Mouse (Mus musculus): Measurements from ENCODE around the gene Ncam1. TPM values are rescaled to one million over a fixed set of nuclear protein-coding genes. Genes with fewer than 3 reads are reported as not detected.

Ncam1 gene
- polyA plus RNA-seq, 1 experiment: 1.1 TPM

DNA sequence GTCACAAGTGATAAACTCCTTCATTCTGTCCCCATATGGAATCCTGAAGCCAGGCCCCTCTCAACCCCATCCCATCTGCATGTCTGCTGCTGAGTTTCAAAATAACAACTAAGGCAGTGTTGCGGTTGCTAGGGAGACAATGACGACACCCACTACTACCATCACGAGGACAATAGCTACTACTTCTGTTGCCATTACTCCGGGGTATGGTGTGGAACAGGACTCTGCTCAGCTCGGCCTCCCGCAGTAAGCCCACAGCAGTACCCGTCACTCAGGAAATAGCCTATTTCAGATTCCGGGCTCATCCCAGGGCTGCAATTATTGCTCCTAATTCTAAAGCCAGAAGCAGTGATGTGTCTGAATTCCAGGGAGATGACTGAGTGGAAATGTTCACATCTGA is 70.5 kb downstream of the Ncam1 start:
- DNase-seq: no peak
- no peak overlapping the region for H3K27ac ChIP-seq (ENCODE audit: control insufficient read depth, insufficient read depth, low read length)
- H3K4me3 ChIP-seq (ENCODE audit: control insufficient read depth, insufficient read depth, low read length): no peak overlapping the region
- H3K36me3 ChIP-seq (ENCODE audit: control insufficient read depth, insufficient read depth, low read length): no peaks in the 10 kb centered on the region
- WGBS: 84% methylated on average over 8 of the region's 8 CpGs
- no peaks in the 10 kb centered on the region for H3K4me1 ChIP-seq (replicated peaks; ENCODE audit: control insufficient read depth, insufficient read depth, low read length)
- H3K27me3 ChIP-seq (ENCODE audit: control insufficient read depth, insufficient read depth, low read length): no peaks in the 10 kb centered on the region
- TF ChIP-seq CTCF (IDR thresholded peaks at IDR 0.05; ENCODE audit: borderline replicate concordance, control insufficient read depth, extremely low read depth, insufficient read depth, low read length, poor library complexity) (no peak), POLR2A (IDR thresholded peaks at IDR 0.05; ENCODE audit: control insufficient read depth, extremely low read depth, insufficient read depth, low read length, poor library complexity) (no peak)

DNA sequence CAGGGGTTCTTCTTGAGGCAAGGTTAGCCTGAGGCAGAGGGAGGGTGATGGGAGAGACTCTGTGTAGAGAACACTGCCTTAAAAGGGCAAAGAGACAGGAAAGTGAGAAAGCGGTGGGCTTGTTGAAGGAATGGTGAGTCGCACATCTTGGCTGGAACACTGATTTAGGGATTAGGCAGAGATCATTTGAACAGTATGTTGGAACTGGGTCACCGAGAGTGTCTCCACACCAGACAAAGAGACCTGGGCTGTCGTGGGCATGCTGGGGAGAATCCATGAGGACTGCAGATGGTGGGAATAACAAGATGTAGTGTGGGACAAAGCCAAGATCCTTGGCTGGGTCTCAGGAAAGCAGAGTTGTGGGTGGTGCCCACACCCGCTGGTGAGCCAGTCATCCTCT is 76.0 kb downstream of the Ncam1 start:
- no peak for DNase-seq
- Histone ChIP-seq H3K4me1 (replicated peaks; ENCODE audit: control insufficient read depth, insufficient read depth, low read length) (no peaks in the 10 kb centered on the region), H3K36me3 (ENCODE audit: control insufficient read depth, insufficient read depth, low read length) (no peaks in the 10 kb centered on the region), H3K27ac (ENCODE audit: control insufficient read depth, insufficient read depth, low read length) (no peak overlapping the region), H3K27me3 (ENCODE audit: control insufficient read depth, insufficient read depth, low read length) (no peaks in the 10 kb centered on the region), H3K4me3 (ENCODE audit: control insufficient read depth, insufficient read depth, low read length) (no peak overlapping the region)
- 87% methylated on average over 5 of the region's 5 CpGs for WGBS
- TF ChIP-seq POLR2A (IDR thresholded peaks at IDR 0.05; ENCODE audit: control insufficient read depth, extremely low read depth, insufficient read depth, low read length, poor library complexity) (no peak), CTCF (IDR thresholded peaks at IDR 0.05; ENCODE audit: borderline replicate concordance, control insufficient read depth, extremely low read depth, insufficient read depth, low read length, poor library complexity) (no peak)

DNA sequence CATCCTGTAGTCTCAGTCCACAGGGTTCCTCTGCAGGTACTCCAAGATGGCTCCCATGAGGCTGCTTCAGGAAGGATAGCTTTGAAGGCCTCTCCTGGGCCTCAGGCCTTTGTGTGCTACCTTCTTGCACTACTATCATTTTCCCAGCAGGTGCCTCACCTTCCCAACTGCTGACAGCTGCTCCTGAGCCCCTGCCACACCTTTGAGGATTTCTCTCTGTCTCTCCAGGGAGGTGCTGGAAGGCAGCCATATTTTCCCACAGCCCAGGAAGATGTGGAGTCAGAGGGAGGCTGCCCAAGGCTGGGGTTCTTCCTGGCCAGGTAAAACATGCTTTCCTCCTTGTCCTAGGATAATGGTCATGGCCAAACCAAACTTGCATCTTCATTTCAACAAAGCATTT is 83.6 kb downstream of the Ncam1 start:
- Histone ChIP-seq H3K36me3 (ENCODE audit: control insufficient read depth, insufficient read depth, low read length) (no peaks in the 10 kb centered on the region), H3K4me1 (replicated peaks; ENCODE audit: control insufficient read depth, insufficient read depth, low read length) (no peaks in the 10 kb centered on the region), H3K27ac (ENCODE audit: control insufficient read depth, insufficient read depth, low read length) (no peak overlapping the region), H3K4me3 (ENCODE audit: control insufficient read depth, insufficient read depth, low read length) (no peak overlapping the region), H3K27me3 (ENCODE audit: control insufficient read depth, insufficient read depth, low read length) (no peaks in the 10 kb centered on the region)
- DNase-seq: no peak
- no peak for TF ChIP-seq POLR2A (IDR thresholded peaks at IDR 0.05; ENCODE audit: control insufficient read depth, extremely low read depth, insufficient read depth, low read length, poor library complexity)
- TF ChIP-seq CTCF (IDR thresholded peaks at IDR 0.05; ENCODE audit: borderline replicate concordance, control insufficient read depth, extremely low read depth, insufficient read depth, low read length, poor library complexity): no peak

DNA sequence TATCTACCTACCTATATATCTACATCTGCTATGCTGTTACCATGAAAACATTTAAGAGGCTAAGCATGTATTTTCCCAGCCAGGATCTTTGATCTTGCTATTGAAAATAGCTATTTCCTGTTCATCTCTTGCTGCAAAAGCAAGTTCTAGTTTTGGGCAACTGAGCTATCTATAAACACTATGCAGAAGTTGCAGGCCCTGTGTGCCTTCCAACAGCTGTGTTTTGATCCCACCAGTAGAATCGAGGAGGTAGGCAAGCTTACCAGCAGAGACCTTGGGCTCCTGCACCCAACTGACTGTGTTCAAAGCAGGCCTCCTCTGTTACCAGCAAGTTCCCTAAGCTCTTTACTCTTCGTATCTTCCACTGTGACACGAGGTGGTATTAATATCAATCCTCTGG is 84.6 kb downstream of the Ncam1 start:
- no peak for DNase-seq
- Histone ChIP-seq H3K4me1 (replicated peaks; ENCODE audit: control insufficient read depth, insufficient read depth, low read length) (no peaks in the 10 kb centered on the region), H3K27me3 (ENCODE audit: control insufficient read depth, insufficient read depth, low read length) (no peaks in the 10 kb centered on the region), H3K4me3 (ENCODE audit: control insufficient read depth, insufficient read depth, low read length) (no peak overlapping the region), H3K27ac (ENCODE audit: control insufficient read depth, insufficient read depth, low read length) (no peak overlapping the region), H3K36me3 (ENCODE audit: control insufficient read depth, insufficient read depth, low read length) (no peaks in the 10 kb centered on the region)
- TF ChIP-seq POLR2A (IDR thresholded peaks at IDR 0.05; ENCODE audit: control insufficient read depth, extremely low read depth, insufficient read depth, low read length, poor library complexity): no peak
- no peak for TF ChIP-seq CTCF (IDR thresholded peaks at IDR 0.05; ENCODE audit: borderline replicate concordance, control insufficient read depth, extremely low read depth, insufficient read depth, low read length, poor library complexity)
- 90% methylated on average over 3 of the region's 3 CpGs for WGBS

DNA sequence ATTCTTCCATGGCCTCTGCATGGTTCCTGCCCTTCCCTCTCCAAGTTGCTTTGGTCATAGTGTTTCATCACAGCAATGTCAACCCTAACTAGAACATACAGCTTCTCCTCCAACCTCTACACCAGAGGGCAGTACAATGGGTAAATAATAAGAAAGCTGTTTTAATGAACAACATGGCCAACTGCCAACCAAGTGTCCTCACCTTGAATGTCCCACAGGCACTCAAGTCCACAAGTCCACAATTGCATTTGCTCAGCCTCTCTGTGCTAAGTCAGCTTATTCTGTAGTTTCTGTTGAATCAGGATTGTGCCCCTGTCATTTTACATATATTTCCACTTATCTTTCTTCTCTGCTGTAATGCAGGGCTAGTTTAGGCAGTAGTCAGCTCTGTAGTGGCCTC is 91.1 kb downstream of the Ncam1 start:
- no peak overlapping the region for H3K4me3 ChIP-seq (ENCODE audit: control insufficient read depth, insufficient read depth, low read length)
- no peaks in the 10 kb centered on the region for H3K27me3 ChIP-seq (ENCODE audit: control insufficient read depth, insufficient read depth, low read length)
- H3K27ac ChIP-seq (ENCODE audit: control insufficient read depth, insufficient read depth, low read length): no peak overlapping the region
- H3K4me1 ChIP-seq (replicated peaks; ENCODE audit: control insufficient read depth, insufficient read depth, low read length): no peaks in the 10 kb centered on the region
- no peak for DNase-seq
- no peaks in the 10 kb centered on the region for H3K36me3 ChIP-seq (ENCODE audit: control insufficient read depth, insufficient read depth, low read length)
- TF ChIP-seq CTCF (IDR thresholded peaks at IDR 0.05; ENCODE audit: borderline replicate concordance, control insufficient read depth, extremely low read depth, insufficient read depth, low read length, poor library complexity): no peak
- TF ChIP-seq POLR2A (IDR thresholded peaks at IDR 0.05; ENCODE audit: control insufficient read depth, extremely low read depth, insufficient read depth, low read length, poor library complexity): no peak

DNA sequence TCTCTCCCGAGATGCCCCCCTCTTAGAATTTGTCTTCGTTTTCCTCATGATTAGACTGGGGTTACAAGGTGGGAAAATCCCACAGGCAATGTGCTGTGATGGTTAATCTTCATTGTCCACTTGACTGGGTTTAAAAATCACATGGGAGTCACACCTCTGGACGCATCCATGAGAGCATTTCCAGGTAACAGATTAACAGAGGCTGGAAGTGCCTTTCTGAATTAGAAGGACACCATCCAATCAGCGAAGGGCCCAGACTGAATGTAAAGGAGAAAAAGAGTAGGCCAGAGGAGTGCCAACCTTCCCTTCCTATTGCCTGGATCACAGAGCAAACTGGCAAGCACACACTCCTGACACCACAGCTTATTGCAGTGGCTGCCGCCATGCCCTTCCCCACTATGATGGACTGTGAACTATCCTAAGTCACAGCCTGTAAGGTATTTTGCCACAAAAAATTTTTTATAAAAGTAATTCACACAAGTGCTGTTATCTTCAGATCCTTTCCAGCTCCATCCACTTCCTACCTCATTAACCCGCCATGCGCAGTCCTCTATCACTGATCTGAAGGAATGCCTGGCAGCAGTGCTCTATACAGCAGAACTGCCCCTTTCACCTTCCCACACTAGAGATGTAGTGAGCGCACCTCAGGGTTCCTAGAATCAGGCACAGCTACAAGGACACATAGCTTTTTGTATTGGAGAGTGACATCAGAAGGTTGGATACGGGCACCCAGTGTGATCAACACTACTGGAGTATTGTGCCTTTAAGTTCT is 94.3 kb downstream of the Ncam1 start:
- 95% methylated on average over 9 of the region's 9 CpGs for WGBS
- Histone ChIP-seq H3K27me3 (ENCODE audit: control insufficient read depth, insufficient read depth, low read length) (no peaks in the 10 kb centered on the region), H3K4me3 (ENCODE audit: control insufficient read depth, insufficient read depth, low read length) (no peak overlapping the region), H3K36me3 (ENCODE audit: control insufficient read depth, insufficient read depth, low read length) (no peaks in the 10 kb centered on the region), H3K27ac (ENCODE audit: control insufficient read depth, insufficient read depth, low read length) (no peak overlapping the region), H3K4me1 (replicated peaks; ENCODE audit: control insufficient read depth, insufficient read depth, low read length) (no peaks in the 10 kb centered on the region)
- TF ChIP-seq CTCF (IDR thresholded peaks at IDR 0.05; ENCODE audit: borderline replicate concordance, control insufficient read depth, extremely low read depth, insufficient read depth, low read length, poor library complexity): no peak
- TF ChIP-seq POLR2A (IDR thresholded peaks at IDR 0.05; ENCODE audit: control insufficient read depth, extremely low read depth, insufficient read depth, low read length, poor library complexity): no peak
- no peak for DNase-seq

DNA sequence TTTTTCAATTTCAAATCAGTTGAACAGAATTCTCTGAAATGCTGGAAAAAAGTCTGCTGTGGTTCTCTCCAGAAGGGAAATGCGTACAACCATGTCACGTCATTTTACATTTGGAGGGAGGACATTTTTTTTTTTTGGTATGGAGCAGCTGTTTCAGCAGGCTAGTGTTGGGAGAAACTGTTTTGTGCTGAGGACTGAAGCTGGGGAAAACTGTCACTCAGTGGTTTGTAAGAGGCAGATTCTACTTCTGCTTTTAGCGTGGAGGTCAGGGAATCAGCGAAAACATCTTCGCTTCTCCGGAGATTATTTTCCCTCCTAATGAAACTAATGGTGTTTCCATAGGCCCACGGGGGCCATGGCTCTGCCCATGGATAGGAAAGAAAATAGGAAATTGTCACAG is 103.4 kb downstream of the Ncam1 start:
- Histone ChIP-seq H3K27ac (ENCODE audit: control insufficient read depth, insufficient read depth, low read length) (no peak overlapping the region), H3K4me1 (replicated peaks; ENCODE audit: control insufficient read depth, insufficient read depth, low read length) (no peaks in the 10 kb centered on the region), H3K36me3 (ENCODE audit: control insufficient read depth, insufficient read depth, low read length) (no peaks in the 10 kb centered on the region), H3K27me3 (ENCODE audit: control insufficient read depth, insufficient read depth, low read length) (no peaks in the 10 kb centered on the region), H3K4me3 (ENCODE audit: control insufficient read depth, insufficient read depth, low read length) (no peak overlapping the region)
- TF ChIP-seq POLR2A (IDR thresholded peaks at IDR 0.05; ENCODE audit: control insufficient read depth, extremely low read depth, insufficient read depth, low read length, poor library complexity) (no peak), CTCF (IDR thresholded peaks at IDR 0.05; ENCODE audit: borderline replicate concordance, control insufficient read depth, extremely low read depth, insufficient read depth, low read length, poor library complexity) (no peak)
- WGBS: 42% methylated on average over 7 of the region's 7 CpGs
- no peak for DNase-seq

Measured in thymus, adult 2 months (tissue).